Mouse (Mus musculus) 3T3-L1 (cell line): ENCODE data around the gene Sun3.
A peak's percentile ranks its signal among the peaks of the same experiment; 100 is the strongest.

ENCODE experiments used
- DNase-seq: peaks from one replicate; pipeline ENCODE4 v3.0.0-alpha.2; 2015; ENCODE audit warnings: low read depth, low spot score

Sun3 gene

GRCm38 (mm10) chr11:8983237-8983861 is 65.4 kb downstream of the Sun3 start:
- DNase-seq: peak; percentile 79

- DNase-seq: no peak
These were observed 70.6 kb downstream of the Sun3 start for GRCm38 (mm10) chr11:8978154-8978553.

GRCm38 (mm10) chr11:8973166-8973565 is 75.6 kb downstream of the Sun3 start, which contains the start of gene Pkd1l1:
TSS of gene Pkd1l1 (minus strand) at chr11:8973266.
- DNase-seq: no peak

- DNase-seq: no peak
These were observed 76.7 kb downstream of the Sun3 start for GRCm38 (mm10) chr11:8972093-8972492.

GRCm38 (mm10) chr11:8970509-8970908 is 78.3 kb downstream of the Sun3 start:
- DNase-seq: no peak

- no peak for DNase-seq
These were observed 80.7 kb downstream of the Sun3 start for GRCm38 (mm10) chr11:8968094-8968493.
